Mouse (Mus musculus): ENCODE measurements around the gene Osbpl10. TPM values are rescaled to one million over a fixed set of nuclear protein-coding genes. Genes with fewer than 3 reads are reported as not detected.

The Osbpl10 gene
- polyA plus RNA-seq, 1 experiment: 7.0 TPM

DNA sequence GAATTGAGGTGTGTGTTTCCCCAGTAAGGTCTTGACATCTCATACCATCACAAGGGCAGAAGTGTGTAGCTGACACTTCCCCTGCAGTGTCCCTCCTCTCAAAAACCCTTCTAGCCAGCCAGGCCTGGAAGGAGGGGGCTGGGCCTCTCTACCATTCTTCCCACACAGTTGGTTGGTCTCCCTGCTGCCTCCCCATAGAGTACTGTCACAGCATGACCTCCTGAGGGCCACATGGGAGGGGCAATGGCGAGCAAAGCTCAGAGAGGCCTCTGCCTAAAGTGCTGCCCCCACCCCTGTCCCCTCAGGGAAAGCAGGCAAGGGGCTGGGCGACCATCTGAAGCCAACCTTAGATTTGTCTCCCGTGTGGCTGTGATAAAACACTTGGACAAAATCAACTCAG, 251.8 kb downstream of the Osbpl10 start:
- H3K36me3 ChIP-seq (ENCODE audit: control insufficient read depth, insufficient read depth, low read length): no peaks in the 10 kb centered on the region
- no peak for TF ChIP-seq POLR2A (IDR thresholded peaks at IDR 0.05; ENCODE audit: low read depth, low read length)
- TF ChIP-seq CTCF (conservative IDR thresholded peaks at IDR 0.05; ENCODE audit: insufficient read depth, insufficient read length, low read depth, low read length): no peak
- H3K27me3 ChIP-seq (replicated peaks; ENCODE audit: control insufficient read depth, insufficient read depth, low read length): no peaks in the 10 kb centered on the region
- DNase-seq: no peak
- 72% methylated on average over 3 of the region's 3 CpGs for WGBS
- H3K4me3 ChIP-seq (ENCODE audit: insufficient read depth, low read depth, low read length): no peak overlapping the region
- no peaks in the 10 kb centered on the region for H3K4me1 ChIP-seq (ENCODE audit: control insufficient read depth, insufficient read depth, low read length)
- H3K27ac ChIP-seq (ENCODE audit: insufficient read depth, low read depth, low read length): no peak overlapping the region

DNA sequence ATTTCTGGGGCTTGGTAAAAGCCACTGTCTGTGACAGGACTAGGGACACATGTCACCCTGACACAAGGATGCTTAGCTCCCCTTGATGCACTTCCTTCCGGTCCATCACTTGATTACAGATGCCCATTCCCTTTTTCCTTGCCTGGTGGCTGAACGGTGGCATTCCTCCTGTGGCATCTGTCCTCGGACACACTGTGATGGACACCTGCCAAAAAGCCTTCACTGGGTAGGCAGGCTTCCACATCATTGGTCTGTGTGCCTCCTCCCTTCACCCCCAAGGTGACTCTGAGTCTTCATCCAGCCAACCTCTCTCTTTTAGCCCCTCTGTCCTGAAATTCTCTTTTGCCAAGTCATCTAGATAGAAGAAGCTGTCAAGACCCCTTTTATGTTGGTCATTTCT, 253.1 kb downstream of the Osbpl10 start:
- Histone ChIP-seq H3K4me1 (ENCODE audit: control insufficient read depth, insufficient read depth, low read length) (peaks cover 6% of the 10 kb centered on the region), H3K27me3 (replicated peaks; ENCODE audit: control insufficient read depth, insufficient read depth, low read length) (no peaks in the 10 kb centered on the region), H3K27ac (ENCODE audit: insufficient read depth, low read depth, low read length) (no peak overlapping the region), H3K36me3 (ENCODE audit: control insufficient read depth, insufficient read depth, low read length) (no peaks in the 10 kb centered on the region), H3K4me3 (ENCODE audit: insufficient read depth, low read depth, low read length) (no peak overlapping the region)
- WGBS: 74% methylated on average over 3 of the region's 3 CpGs
- DNase-seq: no peak
- TF ChIP-seq POLR2A (IDR thresholded peaks at IDR 0.05; ENCODE audit: low read depth, low read length): no peak
- TF ChIP-seq CTCF (conservative IDR thresholded peaks at IDR 0.05; ENCODE audit: insufficient read depth, insufficient read length, low read depth, low read length): no peak

DNA sequence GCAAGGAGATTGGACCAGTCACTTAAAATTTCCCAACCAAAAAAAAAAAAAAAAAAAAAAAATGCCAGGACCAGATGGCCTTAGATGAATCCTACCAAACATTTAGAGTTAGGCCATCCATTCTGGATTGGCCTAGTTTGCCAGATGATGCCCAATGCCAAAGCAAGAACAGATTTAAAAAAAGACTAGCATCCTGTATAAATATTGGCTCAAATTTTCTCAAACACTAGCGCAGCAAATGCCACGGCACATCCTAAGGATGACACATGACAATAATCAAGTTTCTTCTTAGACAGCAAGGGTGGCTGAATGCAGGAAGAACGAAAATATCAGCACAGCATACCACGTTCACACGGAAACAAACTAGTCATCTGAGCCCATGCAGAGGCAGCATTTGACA, 255.4 kb downstream of the Osbpl10 start:
- H3K4me1 ChIP-seq (ENCODE audit: control insufficient read depth, insufficient read depth, low read length): peaks cover 11% of the 10 kb centered on the region
- 95% methylated on average over 5 of the region's 5 CpGs for WGBS

DNA sequence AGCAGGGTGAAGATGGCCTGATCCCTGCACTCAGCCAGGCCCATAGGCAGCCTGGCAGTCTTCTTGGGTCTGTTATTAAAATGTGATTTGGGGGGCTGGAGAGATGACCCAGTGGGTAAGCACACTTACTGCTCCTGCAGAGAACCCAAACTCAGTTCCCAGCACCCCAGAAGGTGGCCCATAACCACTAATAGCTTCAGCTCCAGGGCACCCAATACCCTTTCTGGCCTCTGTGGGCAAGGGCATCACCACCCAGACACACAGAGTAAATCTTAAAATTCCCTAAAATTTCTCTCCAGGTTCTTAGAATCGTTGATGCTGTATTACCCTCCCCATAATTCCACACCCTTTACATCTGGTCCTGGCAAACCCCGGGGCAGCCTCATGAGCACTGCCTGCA, 256.2 kb downstream of the Osbpl10 start:
- Histone ChIP-seq H3K27ac (ENCODE audit: insufficient read depth, low read depth, low read length) (no peak overlapping the region), H3K4me3 (ENCODE audit: insufficient read depth, low read depth, low read length) (no peak overlapping the region), H3K36me3 (ENCODE audit: control insufficient read depth, insufficient read depth, low read length) (no peaks in the 10 kb centered on the region), H3K27me3 (replicated peaks; ENCODE audit: control insufficient read depth, insufficient read depth, low read length) (no peaks in the 10 kb centered on the region), H3K4me1 (ENCODE audit: control insufficient read depth, insufficient read depth, low read length) (peaks cover 11% of the 10 kb centered on the region)
- 88% methylated on average over 2 of the region's 2 CpGs for WGBS
- no peak for DNase-seq
- TF ChIP-seq CTCF (conservative IDR thresholded peaks at IDR 0.05; ENCODE audit: insufficient read depth, insufficient read length, low read depth, low read length) (no peak), POLR2A (IDR thresholded peaks at IDR 0.05; ENCODE audit: low read depth, low read length) (no peak)

More for the DNA sequence above, 255.4 kb downstream of the Osbpl10 start:
- Histone ChIP-seq H3K27me3 (replicated peaks; ENCODE audit: control insufficient read depth, insufficient read depth, low read length) (no peaks in the 10 kb centered on the region), H3K36me3 (ENCODE audit: control insufficient read depth, insufficient read depth, low read length) (no peaks in the 10 kb centered on the region), H3K4me3 (ENCODE audit: insufficient read depth, low read depth, low read length) (no peak overlapping the region), H3K27ac (ENCODE audit: insufficient read depth, low read depth, low read length) (no peak overlapping the region)
- no peak for TF ChIP-seq CTCF (conservative IDR thresholded peaks at IDR 0.05; ENCODE audit: insufficient read depth, insufficient read length, low read depth, low read length)
- no peak for TF ChIP-seq POLR2A (IDR thresholded peaks at IDR 0.05; ENCODE audit: low read depth, low read length)
- no peak for DNase-seq

DNA sequence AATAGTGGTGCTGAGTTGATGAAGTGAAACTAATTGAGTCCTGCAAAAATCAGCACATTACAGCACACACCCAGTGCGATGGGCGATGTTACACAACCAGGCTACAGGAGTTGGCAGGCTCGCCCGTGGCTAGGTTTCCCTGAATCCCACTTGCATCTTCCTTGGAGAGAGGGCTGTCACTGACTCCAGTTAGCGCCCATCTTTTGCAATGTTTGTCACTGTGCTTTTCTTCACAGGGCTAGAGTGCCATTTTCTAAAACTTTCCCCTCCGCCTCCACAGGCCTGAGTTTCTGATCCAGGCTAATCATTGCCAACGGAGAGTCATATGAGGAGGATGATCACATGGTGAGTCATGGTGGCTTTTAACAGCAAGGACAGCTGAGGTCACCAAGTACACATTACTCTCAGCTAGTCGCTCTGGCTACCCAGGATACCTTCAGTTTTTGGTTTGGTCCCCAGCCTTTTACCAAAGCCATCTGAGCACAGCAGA, 258.0 kb downstream of the Osbpl10 start:
- H3K4me1 ChIP-seq (ENCODE audit: control insufficient read depth, insufficient read depth, low read length): peaks cover 11% of the 10 kb centered on the region
- DNase-seq: peak; percentile 82
- peak overlapping the region; percentile 69 for H3K27ac ChIP-seq (ENCODE audit: insufficient read depth, low read depth, low read length)
- H3K36me3 ChIP-seq (ENCODE audit: control insufficient read depth, insufficient read depth, low read length): no peaks in the 10 kb centered on the region
- WGBS: 43% methylated on average over 8 of the region's 8 CpGs
- no peaks in the 10 kb centered on the region for H3K27me3 ChIP-seq (replicated peaks; ENCODE audit: control insufficient read depth, insufficient read depth, low read length)
- TF ChIP-seq CTCF (conservative IDR thresholded peaks at IDR 0.05; ENCODE audit: insufficient read depth, insufficient read length, low read depth, low read length) (no peak), POLR2A (IDR thresholded peaks at IDR 0.05; ENCODE audit: low read depth, low read length) (no peak)
- no peak overlapping the region for H3K4me3 ChIP-seq (ENCODE audit: insufficient read depth, low read depth, low read length)

DNA sequence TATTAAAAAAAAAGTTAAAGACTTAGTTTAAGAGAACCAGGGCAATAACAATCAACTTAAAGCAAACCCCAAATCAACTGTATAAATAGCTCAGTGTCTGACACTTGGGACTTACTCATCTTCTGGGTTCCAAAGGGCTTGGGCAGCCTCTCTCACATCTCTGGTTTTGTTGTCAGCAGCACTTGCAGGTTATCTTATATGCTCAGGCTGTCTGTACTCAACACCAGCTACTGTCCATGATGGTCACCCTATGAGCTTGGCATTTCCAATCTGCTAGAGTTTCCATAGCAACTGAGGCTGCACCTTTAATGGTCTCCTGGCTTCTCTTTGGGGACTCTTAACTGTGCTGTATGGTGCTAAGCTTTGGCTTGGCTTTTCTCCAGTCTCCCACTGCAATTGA, 259.6 kb downstream of the Osbpl10 start:
- peaks cover 11% of the 10 kb centered on the region for H3K4me1 ChIP-seq (ENCODE audit: control insufficient read depth, insufficient read depth, low read length)
- TF ChIP-seq CTCF (conservative IDR thresholded peaks at IDR 0.05; ENCODE audit: insufficient read depth, insufficient read length, low read depth, low read length): no peak
- TF ChIP-seq POLR2A (IDR thresholded peaks at IDR 0.05; ENCODE audit: low read depth, low read length): no peak
- no peak overlapping the region for H3K27ac ChIP-seq (ENCODE audit: insufficient read depth, low read depth, low read length)
- no peaks in the 10 kb centered on the region for H3K27me3 ChIP-seq (replicated peaks; ENCODE audit: control insufficient read depth, insufficient read depth, low read length)
- H3K36me3 ChIP-seq (ENCODE audit: control insufficient read depth, insufficient read depth, low read length): no peaks in the 10 kb centered on the region; the same call in 1 of the 2 replicates
- DNase-seq: no peak
- H3K4me3 ChIP-seq (ENCODE audit: insufficient read depth, low read depth, low read length): no peak overlapping the region

DNA sequence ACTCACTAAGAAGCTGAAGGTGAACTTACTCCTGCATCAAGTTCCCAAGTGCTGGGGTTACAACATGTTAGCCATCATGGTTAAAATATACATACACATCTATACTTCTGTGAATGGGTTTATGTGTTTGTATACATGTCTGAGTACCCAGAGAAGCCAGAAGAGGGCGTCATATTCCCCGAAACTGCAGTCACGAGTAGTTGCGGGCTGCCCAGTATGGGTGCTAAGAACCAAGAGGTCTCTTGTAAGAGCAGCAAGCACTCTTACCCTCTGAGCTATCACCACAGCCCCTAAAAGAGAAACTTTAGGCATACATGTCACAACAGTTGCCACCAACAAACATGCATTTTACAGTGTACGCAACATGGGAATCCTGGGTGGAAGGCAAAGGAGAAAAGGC, 261.5 kb downstream of the Osbpl10 start:
- H3K36me3 ChIP-seq (ENCODE audit: control insufficient read depth, insufficient read depth, low read length): peaks cover 1% of the 10 kb centered on the region; the same call in 1 of the 2 replicates
- no peak for DNase-seq
- peaks cover 11% of the 10 kb centered on the region for H3K4me1 ChIP-seq (ENCODE audit: control insufficient read depth, insufficient read depth, low read length)
- no peak overlapping the region for H3K27ac ChIP-seq (ENCODE audit: insufficient read depth, low read depth, low read length)
- H3K27me3 ChIP-seq (replicated peaks; ENCODE audit: control insufficient read depth, insufficient read depth, low read length): no peaks in the 10 kb centered on the region
- WGBS: 100% methylated on average over 5 of the region's 5 CpGs
- TF ChIP-seq CTCF (conservative IDR thresholded peaks at IDR 0.05; ENCODE audit: insufficient read depth, insufficient read length, low read depth, low read length): no peak
- H3K4me3 ChIP-seq (ENCODE audit: insufficient read depth, low read depth, low read length): no peak overlapping the region
